Mouse (Mus musculus) liver, embryonic 13.5 days (tissue): Measurements from ENCODE around the gene Hist2h2ac. TPM values are rescaled to one million over a fixed set of nuclear protein-coding genes. Genes with fewer than 3 reads are reported as not detected.
"Not testable (repeated sequence)": the region's sequence is repeated elsewhere in the genome, so short reads cannot be mapped to it uniquely, and the experiment has no call there.

Source experiments
- ATAC-seq: fragments of 200-750 bp; cut with Nextera tagmentation; 2 replicates; pipeline ENCODE4 v1.8.0; 2017; ENCODE audit warnings: low read depth, mild to moderate bottlenecking, moderate number of reproducible peaks, moderate library complexity
- DNase-seq: peaks from one replicate; pipeline ENCODE4 v3.0.0; 2022
- H3K27ac ChIP-seq: fragments of 300-500 bp; sonication (generic); 2 replicates; pipeline ENCODE4 v1.5.1; 2015; ENCODE audit warnings: moderate library complexity, mild to moderate bottlenecking, inconsistent platforms
- H3K27me3 ChIP-seq: fragments of 300-500 bp; sonication (generic); 2 replicates; pipeline ENCODE4 v1.6.1; 2015; ENCODE audit warnings: mild to moderate bottlenecking, inconsistent platforms
- H3K36me3 ChIP-seq: fragments of 300-500 bp; sonication (generic); 2 replicates; pipeline ENCODE4 v1.6.1; 2015; ENCODE audit warnings: mild to moderate bottlenecking, inconsistent platforms
- H3K4me1 ChIP-seq: fragments of 300-500 bp; sonication (generic); replicated peaks from 2 replicates; pipeline ENCODE4 v1.6.1; 2015; ENCODE audit warnings: inconsistent platforms
- H3K4me2 ChIP-seq: fragments of 300-500 bp; sonication (generic); 2 replicates; pipeline ENCODE4 v1.6.1; 2015; ENCODE audit warnings: inconsistent platforms, mild to moderate bottlenecking, moderate library complexity
- H3K4me3 ChIP-seq: fragments of 300-500 bp; sonication (generic); replicated peaks from 2 replicates; pipeline ENCODE4 v1.5.1; 2015; ENCODE audit warnings: mild to moderate bottlenecking, inconsistent platforms
- H3K9ac ChIP-seq: fragments of 300-500 bp; sonication (generic); 2 replicates; pipeline ENCODE4 v1.6.1; 2015; ENCODE audit warnings: mild to moderate bottlenecking, inconsistent platforms
- H3K9me3 ChIP-seq: fragments of 300-500 bp; sonication (generic); replicated peaks from 2 replicates; pipeline ENCODE4 v1.6.1; 2016; ENCODE audit warnings: inconsistent platforms
- WGBS: fragments of 180-500 bp; shearing (Covaris S2); methylation state at CpG from one replicate; pipeline ENCODE4 v1.1.7; 2015; ENCODE audit not compliant: insufficient replicate concordance; 5-methylcytosine and 5-hydroxymethylcytosine counted together
- microRNA-seq: library from miRNA; unstranded; fragments of <30 nt; microRNA quantifications from one replicate; pipeline ENCODE4, GENCODE M21; 2016
- polyA plus RNA-seq: library from polyadenylated mRNA; unstranded; fragments of >200 nt; fragmentation: Nextera tagmentation; extraction: Ambion mirVana; gene quantifications from 2 replicates; pipeline ENCODE4 v1.2.1, GENCODE M21; 2015

Gene Hist2h2ac
- polyA plus RNA-seq, 1 experiment from 2014 or later: 19.8 TPM

- 85% methylated on average over 6 of the region's 6 CpGs for WGBS
- Histone ChIP-seq H3K4me2 (no peak overlapping the region; the same call in 1 of the 2 replicates), H3K27me3 (no peaks in the 10 kb centered on the region), H3K4me1 (peaks cover 49% of the 10 kb centered on the region), H3K27ac (no peak overlapping the region), H3K9me3 (no peaks in the 10 kb centered on the region), H3K9ac (peak overlapping the region; percentile 62; the same call in 1 of the 2 replicates), H3K36me3 (peaks cover 52% of the 10 kb centered on the region), H3K4me3 (no peak overlapping the region)
- no peak for ATAC-seq
- DNase-seq: no peak
Observed at GRCm38 (mm10) chr3:96175251-96175650, 45.4 kb downstream of the Hist2h2ac start.

GRCm38 (mm10) chr3:96174042-96174441, 46.6 kb downstream of the Hist2h2ac start:
- Histone ChIP-seq H3K36me3 (peaks cover 55% of the 10 kb centered on the region), H3K9ac (peak overlapping the region; percentile 62), H3K4me2 (peak overlapping the region; percentile 85), H3K4me1 (peaks cover 53% of the 10 kb centered on the region), H3K4me3 (peak overlapping the region; percentile 90)
- not testable (repeated sequence) for H3K27me3 ChIP-seq, H3K27ac ChIP-seq, H3K9me3 ChIP-seq, ATAC-seq, DNase-seq
- WGBS: 77% methylated on average over 4 of the region's 4 CpGs

GRCm38 (mm10) chr3:96173185-96173584, 47.5 kb downstream of the Hist2h2ac start:
- ATAC-seq: no peak
- no peaks in the 10 kb centered on the region for H3K27me3 ChIP-seq
- peaks cover 60% of the 10 kb centered on the region for H3K4me1 ChIP-seq
- no peak for DNase-seq
- H3K36me3 ChIP-seq: peaks cover 48% of the 10 kb centered on the region
- WGBS: 22% methylated on average over 7 of the region's 7 CpGs
- peak overlapping the region; percentile 88 for H3K9ac ChIP-seq
- peak overlapping the region; percentile 96 for H3K27ac ChIP-seq
- H3K4me2 ChIP-seq: peak overlapping the region; percentile 85
- peak overlapping the region; percentile 90 for H3K4me3 ChIP-seq
- no peaks in the 10 kb centered on the region for H3K9me3 ChIP-seq

GRCm38 (mm10) chr3:96172197-96173178, 48.2 kb downstream of the Hist2h2ac start, which contains the start of gene Sf3b4:
Sf3b4 (plus strand) TSS chr3:96172332.
- Histone ChIP-seq H3K36me3 (peaks cover 41% of the 10 kb centered on the region), H3K27me3 (no peaks in the 10 kb centered on the region), H3K4me3 (peak within 1 kb of the TSS; percentile 90), H3K9ac (peak within 1 kb of the TSS; percentile 88), H3K4me2 (peak within 1 kb of the TSS; percentile 85), H3K4me1 (peaks cover 61% of the 10 kb centered on the region), H3K27ac (peak within 1 kb of the TSS; percentile 96), H3K9me3 (no peaks in the 10 kb centered on the region)
- WGBS: under 1% methylated on average over 58 of the region's 58 CpGs
- ATAC-seq (peak; percentile 92), DNase-seq (peak; percentile 73)

- 14% methylated on average over 18 of the region's 18 CpGs for WGBS
- peak overlapping the region; percentile 88 for H3K9ac ChIP-seq
- no peaks in the 10 kb centered on the region for H3K27me3 ChIP-seq
- ATAC-seq (no peak), DNase-seq (no peak)
- H3K27ac ChIP-seq: peak overlapping the region; percentile 96
- no peaks in the 10 kb centered on the region for H3K9me3 ChIP-seq
- H3K4me3 ChIP-seq: peak overlapping the region; percentile 90
- peaks cover 34% of the 10 kb centered on the region for H3K36me3 ChIP-seq
- peak overlapping the region; percentile 85 for H3K4me2 ChIP-seq
- peaks cover 60% of the 10 kb centered on the region for H3K4me1 ChIP-seq
Observed at GRCm38 (mm10) chr3:96171583-96172196, 49.0 kb downstream of the Hist2h2ac start.

- ATAC-seq (no peak), DNase-seq (no peak)
- Histone ChIP-seq H3K9me3 (no peaks in the 10 kb centered on the region), H3K27me3 (no peaks in the 10 kb centered on the region), H3K4me3 (peak overlapping the region; percentile 90), H3K4me2 (peak overlapping the region; percentile 85), H3K9ac (peak overlapping the region; percentile 88), H3K36me3 (peaks cover 28% of the 10 kb centered on the region), H3K27ac (peak overlapping the region; percentile 96), H3K4me1 (peaks cover 54% of the 10 kb centered on the region)
- WGBS: 41% methylated on average over 10 of the region's 10 CpGs
Observed at GRCm38 (mm10) chr3:96170976-96171545, 49.6 kb downstream of the Hist2h2ac start.

Small RNAs within 50 kb of the gene (microRNA-seq; reads per million reads assigned to microRNA genes)
- gene Gm44492: 2.1 reads per million
- not detected for gene Gm47311
- gene Gm47313: not detected

Other genes with a start within 250 kb of the Hist2h2ac start
- gene Plekho1, start 224.9 kb downstream of the Hist2h2ac start, polyA plus RNA-seq: 6.9 and 7.8 TPM in 2 replicates
- 17.3 and 17.7 TPM in 2 replicates for gene Vps45, start 162.4 kb downstream of the Hist2h2ac start, polyA plus RNA-seq
- 11.3 and 11.4 TPM in 2 replicates for gene Otud7b, start 116.4 kb downstream of the Hist2h2ac start, polyA plus RNA-seq
- gene Mtmr11, start 58.9 kb downstream of the Hist2h2ac start, polyA plus RNA-seq: 1.9 and 2.2 TPM in 2 replicates
- 103 and 110 TPM in 2 replicates for gene Sf3b4, start 48.5 kb downstream of the Hist2h2ac start, polyA plus RNA-seq
- 0.44 and 0.49 TPM in 2 replicates for gene Sv2a, start 39.7 kb downstream of the Hist2h2ac start, polyA plus RNA-seq
- gene Bola1, start 1.2 kb downstream of the Hist2h2ac start, polyA plus RNA-seq: 50.7 and 56.1 TPM in 2 replicates
- 0.85 TPM in 1 of 2 replicates, not detected in the other for gene Hist2h2ab, start 1.0 kb downstream of the Hist2h2ac start, polyA plus RNA-seq
- gene Hist2h2be, start 239 bp upstream of the Hist2h2ac start, polyA plus RNA-seq: 5.4 and 7.9 TPM in 2 replicates
- 9.8 and 20.7 TPM in 2 replicates for gene Hist2h3c2, start 18.2 kb upstream of the Hist2h2ac start, polyA plus RNA-seq
- 53.6 and 86.4 TPM in 2 replicates for gene Hist2h2aa2, start 19.4 kb upstream of the Hist2h2ac start, polyA plus RNA-seq
- gene Hist2h2aa1, start 24.6 kb upstream of the Hist2h2ac start, polyA plus RNA-seq: 26.9 and 40.6 TPM in 2 replicates
- gene Hist2h3c1, start 25.8 kb upstream of the Hist2h2ac start, polyA plus RNA-seq: 2.3 TPM in 2 replicates
- gene Hist2h4, start 42.4 kb upstream of the Hist2h2ac start, polyA plus RNA-seq: 15.2 and 44.8 TPM in 2 replicates
- gene Hist2h3b, start 47.8 kb upstream of the Hist2h2ac start, polyA plus RNA-seq: 89.3 and 159 TPM in 2 replicates
- gene Hist2h2bb, start 48.9 kb upstream of the Hist2h2ac start, polyA plus RNA-seq: 23.7 and 25.8 TPM in 2 replicates
- gene Fcgr1, start 73.1 kb upstream of the Hist2h2ac start, polyA plus RNA-seq: 3.0 and 4.6 TPM in 2 replicates
- not detected in 2 replicates for gene BC107364, start 231.4 kb upstream of the Hist2h2ac start, polyA plus RNA-seq